Mouse (Mus musculus): ENCODE results near the gene Rtl1. TPM values are rescaled to one million over a fixed set of nuclear protein-coding genes. Genes with fewer than 3 reads are reported as not detected.

The Rtl1 gene
- polyA plus RNA-seq (2014; fragmentation: Illumina TruSeq; extraction: RNeasy Lipid Tissue Mini Kit (QIAGEN cat#74804); ENCODE audit: low read depth, low replicate concordance): not detected

GRCm38 (mm10) chr12:109600230-109600629 is at the start of gene Rtl1:
Gene Rtl1, minus strand, starts transcription at chr12:109600330.

Other genes with a start within 250 kb of the Rtl1 start
- gene Dlk1, start 147.5 kb downstream of the Rtl1 start, polyA plus RNA-seq (2014; fragmentation: Illumina TruSeq; extraction: RNeasy Lipid Tissue Mini Kit (QIAGEN cat#74804); ENCODE audit: low read depth, low replicate concordance): not detected